Mouse (Mus musculus) forebrain, postnatal 0 days (tissue): Measurements from ENCODE around the gene Recql5. TPM values are rescaled to one million over a fixed set of nuclear protein-coding genes. Genes with fewer than 3 reads are reported as not detected.
A peak's percentile ranks its signal among the peaks of the same experiment; 100 is the strongest.

Experiments used
- ATAC-seq: fragments of 200-750 bp; cut with Nextera tagmentation; 2 replicates; pipeline ENCODE4 v1.8.0; 2017; ENCODE audit warnings: mild to moderate bottlenecking, moderate library complexity
- DNase-seq: peaks from one replicate; pipeline ENCODE4 v3.0.0-alpha.2; 2015
- H3K27ac ChIP-seq: fragments of 300-500 bp; sonication (generic); 2 replicates; pipeline ENCODE4 v1.5.1; 2014; ENCODE audit warnings: low read depth, mild to moderate bottlenecking, antibody characterized with exemption, low read length, moderate library complexity, mixed read lengths
- H3K27me3 ChIP-seq: fragments of 300-500 bp; sonication (generic); 2 replicates; pipeline ENCODE4 v1.6.1; 2014; ENCODE audit warnings: mild to moderate bottlenecking, low read length, mixed read lengths; ENCODE audit not compliant: insufficient read depth
- H3K36me3 ChIP-seq: fragments of 300-500 bp; sonication (generic); 2 replicates; pipeline ENCODE4 v1.6.1; 2014; ENCODE audit warnings: mild to moderate bottlenecking, moderate library complexity; ENCODE audit not compliant: insufficient read depth
- H3K4me1 ChIP-seq: fragments of 300-500 bp; sonication (generic); 2 replicates; pipeline ENCODE4 v1.6.1; 2014; ENCODE audit warnings: antibody characterized with exemption; ENCODE audit not compliant: insufficient read depth
- H3K4me2 ChIP-seq: fragments of 300-500 bp; sonication (generic); 2 replicates; pipeline ENCODE4 v1.6.1; 2014; ENCODE audit warnings: low read depth, mild to moderate bottlenecking, moderate library complexity
- H3K4me3 ChIP-seq: fragments of 300-500 bp; sonication (generic); 2 replicates; pipeline ENCODE4 v1.5.1; 2014; ENCODE audit warnings: low read depth, low read length, mixed read lengths
- H3K9ac ChIP-seq: fragments of 300-500 bp; sonication (generic); 2 replicates; pipeline ENCODE4 v1.6.1; 2014; ENCODE audit warnings: mild to moderate bottlenecking
- H3K9me3 ChIP-seq: fragments of 300-500 bp; sonication (generic); 2 replicates; pipeline ENCODE4 v1.6.1; 2016; ENCODE audit warnings: low read length
- CTCF ChIP-seq: sonication (generic); IDR thresholded peaks from 2 replicates; pipeline ENCODE4 v1.5.1; 2016; ENCODE audit warnings: antibody characterized with exemption, control low read depth, low read depth
- WGBS: fragments of 180-500 bp; shearing (Covaris S2); extraction: QIAGEN DNeasy Blood & Tissue Kit; methylation state at CpG from one replicate; pipeline ENCODE4 v1.1.7; 2014; 5-methylcytosine and 5-hydroxymethylcytosine counted together
- polyA plus RNA-seq: library from polyadenylated mRNA; unstranded; fragments of >200 nt; fragmentation: Nextera tagmentation; extraction: Ambion mirVana; gene quantifications from 2 replicates; pipeline ENCODE4 v1.2.1, GENCODE M21; 2015
- total RNA-seq: library from RNA; depleted of rRNA; stranded (reverse); fragments of >200 nt; gene quantifications from 2 replicates; pipeline ENCODE4 v1.2.3, GENCODE M21; 2014

Recql5 gene
- total and polyA plus RNA-seq, 2 experiments from 2014 or later = 8.4 to 18.9 TPM

- H3K4me2 ChIP-seq = no peak overlapping the region
- TF ChIP-seq CTCF = peak; percentile 66
- H3K36me3 ChIP-seq = peaks cover 42% of the 10 kb centered on the region
- peak; percentile 45 for DNase-seq
- no peak overlapping the region for H3K27ac ChIP-seq
- 36% methylated on average over 6 of the region's 6 CpGs for WGBS
- no peaks in the 10 kb centered on the region for H3K9me3 ChIP-seq
- peak; percentile 38; the same call in 1 of the 2 replicates for ATAC-seq
- H3K4me1 ChIP-seq = no peaks in the 10 kb centered on the region
- no peak overlapping the region for H3K4me3 ChIP-seq
- no peak overlapping the region for H3K9ac ChIP-seq
- no peaks in the 10 kb centered on the region for H3K27me3 ChIP-seq
Measured at GRCm38 (mm10) chr11:115920110-115920818, 13.0 kb downstream of the Recql5 start.

GRCm38 (mm10) chr11:115919073-115919472 is 14.2 kb downstream of the Recql5 start:
- ATAC-seq = no peak
- no peaks in the 10 kb centered on the region for H3K27me3 ChIP-seq
- no peak for DNase-seq
- H3K4me2 ChIP-seq = no peak overlapping the region
- H3K4me1 ChIP-seq = no peaks in the 10 kb centered on the region
- H3K9me3 ChIP-seq = no peaks in the 10 kb centered on the region
- no peak for TF ChIP-seq CTCF
- 94% methylated on average over 5 of the region's 5 CpGs for WGBS
- peaks cover 41% of the 10 kb centered on the region for H3K36me3 ChIP-seq
- no peak overlapping the region for H3K4me3 ChIP-seq
- no peak overlapping the region for H3K27ac ChIP-seq
- no peak overlapping the region for H3K9ac ChIP-seq

GRCm38 (mm10) chr11:115918637-115919036 is 14.6 kb downstream of the Recql5 start:
- H3K4me1 ChIP-seq = no peaks in the 10 kb centered on the region
- H3K27me3 ChIP-seq = no peaks in the 10 kb centered on the region
- H3K36me3 ChIP-seq = peaks cover 39% of the 10 kb centered on the region
- no peaks in the 10 kb centered on the region for H3K9me3 ChIP-seq
- no peak overlapping the region for H3K27ac ChIP-seq
- ATAC-seq = no peak
- no peak overlapping the region for H3K4me3 ChIP-seq
- H3K9ac ChIP-seq = no peak overlapping the region
- 87% methylated on average over 5 of the region's 5 CpGs for WGBS
- H3K4me2 ChIP-seq = no peak overlapping the region
- DNase-seq = no peak
- TF ChIP-seq CTCF = no peak

- no peak overlapping the region for H3K27ac ChIP-seq
- no peak for DNase-seq
- no peak overlapping the region for H3K4me3 ChIP-seq
- no peak overlapping the region for H3K4me2 ChIP-seq
- H3K36me3 ChIP-seq = peaks cover 38% of the 10 kb centered on the region
- TF ChIP-seq CTCF = no peak
- 88% methylated on average over 4 of the region's 4 CpGs for WGBS
- H3K4me1 ChIP-seq = no peaks in the 10 kb centered on the region
- no peaks in the 10 kb centered on the region for H3K27me3 ChIP-seq
- H3K9ac ChIP-seq = no peak overlapping the region
- no peaks in the 10 kb centered on the region for H3K9me3 ChIP-seq
- no peak for ATAC-seq
Measured at GRCm38 (mm10) chr11:115916579-115916978, 16.7 kb downstream of the Recql5 start.

- Histone ChIP-seq H3K9ac (no peak within 1 kb of the TSS), H3K27me3 (no peaks in the 10 kb centered on the region), H3K4me1 (no peaks in the 10 kb centered on the region), H3K9me3 (no peaks in the 10 kb centered on the region), H3K4me3 (no peak within 1 kb of the TSS), H3K27ac (no peak within 1 kb of the TSS), H3K36me3 (peaks cover 36% of the 10 kb centered on the region), H3K4me2 (no peak within 1 kb of the TSS)
- TF ChIP-seq CTCF = no peak
- WGBS = 89% methylated on average over 11 of the region's 11 CpGs
- DNase-seq = no peak
- no peak for ATAC-seq
Measured at GRCm38 (mm10) chr11:115911632-115912376, 21.5 kb downstream of the Recql5 start, which contains the start of gene Smim6. Smim6 (plus strand) TSS chr11:115912017.

- no peaks in the 10 kb centered on the region for H3K4me1 ChIP-seq
- ATAC-seq (no peak), DNase-seq (no peak)
- no peak overlapping the region for H3K9ac ChIP-seq
- H3K9me3 ChIP-seq = no peaks in the 10 kb centered on the region
- TF ChIP-seq CTCF = no peak
- H3K4me3 ChIP-seq = no peak overlapping the region
- H3K27me3 ChIP-seq = no peaks in the 10 kb centered on the region
- H3K4me2 ChIP-seq = no peak overlapping the region
- H3K27ac ChIP-seq = no peak overlapping the region
- H3K36me3 ChIP-seq = peaks cover 33% of the 10 kb centered on the region
- 94% methylated on average over 5 of the region's 5 CpGs for WGBS
Measured at GRCm38 (mm10) chr11:115911134-115911561, 22.1 kb downstream of the Recql5 start.

GRCm38 (mm10) chr11:115906521-115906920 is 26.8 kb downstream of the Recql5 start:
- no peak for TF ChIP-seq CTCF
- Histone ChIP-seq H3K27ac (no peak overlapping the region), H3K27me3 (no peaks in the 10 kb centered on the region), H3K4me2 (no peak overlapping the region), H3K4me1 (no peaks in the 10 kb centered on the region), H3K9me3 (no peaks in the 10 kb centered on the region), H3K9ac (no peak overlapping the region), H3K36me3 (peaks cover 4% of the 10 kb centered on the region; the same call in 1 of the 2 replicates), H3K4me3 (no peak overlapping the region)
- ATAC-seq (no peak), DNase-seq (no peak)
- WGBS = 93% methylated on average over 5 of the region's 5 CpGs
